Comparison of ENCODE assay signal across 19 mouse cellular contexts in genomic region chr2:20609203-20609602, GRCm38 (mm10).
DNase-seq lines count a peak whose midpoint lies in the region; ATAC-seq lines count a peak whose summit lies in the region.
"Had no signal": no experiment of that assay in that cellular context is flagged by ENCODE, and none has a peak within 500 bp of the region (broad histone marks: within the 10 kb centered on the region; RNA-seq: fewer than 3 reads in every experiment).

No protein-coding gene starts in this region.

- H3K27ac ChIP-seq in forebrain, embryonic 13.5 days = peak overlapping the region; percentile 27; the same call in 1 of the 2 replicates
- no peak overlapping the region for H3K27ac ChIP-seq in midbrain, embryonic 16.5 days (ENCODE audit: low read length)
- H3K27ac ChIP-seq: heart, embryonic 10.5 days; midbrain, embryonic 12.5 days had no signal

- H3K4me2 ChIP-seq in forebrain, embryonic 13.5 days = no peak overlapping the region
- H3K4me2 ChIP-seq in midbrain, embryonic 16.5 days (ENCODE audit: low read length) = no peak overlapping the region
- H3K4me2 ChIP-seq: midbrain, embryonic 12.5 days had no signal

- H3K4me3 ChIP-seq in forebrain, embryonic 13.5 days = no peak overlapping the region
- no peak overlapping the region for H3K4me3 ChIP-seq in midbrain, embryonic 16.5 days (ENCODE audit: low read depth, low read length)
- H3K4me3 ChIP-seq: heart, embryonic 10.5 days; midbrain, embryonic 12.5 days had no signal

- no peak overlapping the region for H3K9ac ChIP-seq in forebrain, embryonic 13.5 days
- H3K9ac ChIP-seq in midbrain, embryonic 16.5 days (ENCODE audit: low read depth, low read length) = no peak overlapping the region
- H3K9ac ChIP-seq: liver, postnatal 0 days; midbrain, embryonic 12.5 days had no signal

- H3K36me3 ChIP-seq in forebrain, embryonic 13.5 days (ENCODE audit: poor library complexity, severe bottlenecking) = no peaks in the 10 kb centered on the region
- no peaks in the 10 kb centered on the region for H3K36me3 ChIP-seq in midbrain, embryonic 16.5 days (ENCODE audit: control insufficient read depth, insufficient read depth, low read length)
- H3K36me3 ChIP-seq: heart, embryonic 10.5 days; midbrain, embryonic 12.5 days had no signal

- ATAC-seq in forebrain, embryonic 13.5 days = peak; percentile 77; the same call in 1 of the 2 replicates
- no peak for ATAC-seq in midbrain, embryonic 16.5 days
- ATAC-seq: liver, postnatal 0 days had no signal

- DNase-seq in heart, adult 11 months = peak; percentile 42
- DNase-seq in heart, adult 9 months (ENCODE audit: low spot score in 2 of 2) = no peak
- peak; percentile 50 for DNase-seq in Muller cell, postnatal 12 days (ENCODE audit: inconsistent ontology term)
- peak; percentile 14 for DNase-seq in retina, embryonic 14.5 days (ENCODE audit: low spot score)
- DNase-seq in embryo, embryonic 11 days = no peak
- no peak for DNase-seq in ovary, postnatal 36 days (ENCODE audit: low spot score)
- DNase-seq: adrenal gland, postnatal 25 days; cerebellum, adult 2 months; gastrocnemius, postnatal 36 days; kidney, adult 8-10 months; kidney, postnatal 14 days; liver; liver, postnatal 0 days; lung, postnatal 10 days had no signal

- no peaks in the 10 kb centered on the region for H3K27me3 ChIP-seq in forebrain, embryonic 13.5 days
- no peaks in the 10 kb centered on the region for H3K27me3 ChIP-seq in midbrain, embryonic 16.5 days (ENCODE audit: control insufficient read depth, insufficient read depth, low read depth, low read length)
- H3K27me3 ChIP-seq: CH12.LX; midbrain, embryonic 12.5 days had no signal

- H3K4me1 ChIP-seq in forebrain, embryonic 13.5 days = peaks cover 17% of the 10 kb centered on the region
- no peaks in the 10 kb centered on the region for H3K4me1 ChIP-seq in midbrain, embryonic 16.5 days (ENCODE audit: control insufficient read depth, insufficient read depth, low read length)
- H3K4me1 ChIP-seq: heart, embryonic 10.5 days; midbrain, embryonic 12.5 days had no signal

- 25% methylated on average over 8 of the region's 8 CpGs for WGBS in forebrain, embryonic 13.5 days
- WGBS in midbrain, embryonic 16.5 days = 61% methylated on average over 8 of the region's 8 CpGs

- H3K9me3 ChIP-seq in forebrain, embryonic 13.5 days (replicated peaks) = no peaks in the 10 kb centered on the region
- no peaks in the 10 kb centered on the region for H3K9me3 ChIP-seq in midbrain, embryonic 16.5 days (replicated peaks; ENCODE audit: control insufficient read depth, low read length, poor library complexity, severe bottlenecking)
- H3K9me3 ChIP-seq: heart, embryonic 10.5 days; midbrain, embryonic 12.5 days had no signal

Comparison
In these comparisons a context has a peak if more than half of its experiments do, and no peak if none do; other contexts are left out.
1. DNase-seq: peak in heart, adult 11 months (single experiment), Muller cell, postnatal 12 days (single experiment) and retina, embryonic 14.5 days (single experiment); none in heart, adult 9 months (0 of 2), embryo, embryonic 11 days (single experiment) and ovary, postnatal 36 days (single experiment).